Mouse (Mus musculus) hindbrain, embryonic 15.5 days (tissue): ENCODE results near the gene Igfbp6. TPM values are rescaled to one million over a fixed set of nuclear protein-coding genes. Genes with fewer than 3 reads are reported as not detected.
A peak's percentile ranks its signal among the peaks of the same experiment; 100 is the strongest.

Experiments used
- ATAC-seq: fragments of 200-750 bp; cut with Nextera tagmentation; 2 replicates; pipeline ENCODE4 v1.8.0; 2017; ENCODE audit warnings: low read depth, moderate number of reproducible peaks, moderate TSS enrichment; ENCODE audit not compliant: low FRiP score
- H3K27ac ChIP-seq: fragments of 300-500 bp; sonication (generic); replicated peaks from 2 replicates; pipeline ENCODE4 v1.5.1; 2015; ENCODE audit warnings: mild to moderate bottlenecking, inconsistent platforms
- H3K27me3 ChIP-seq: fragments of 300-500 bp; sonication (generic); 2 replicates; pipeline ENCODE4 v1.6.1; 2015; ENCODE audit warnings: control low read depth, inconsistent platforms
- H3K36me3 ChIP-seq: fragments of 300-500 bp; sonication (generic); 2 replicates; pipeline ENCODE4 v1.6.1; 2015; ENCODE audit warnings: control low read depth, inconsistent platforms
- H3K4me1 ChIP-seq: fragments of 300-500 bp; sonication (generic); replicated peaks from 2 replicates; pipeline ENCODE4 v1.6.1; 2015; ENCODE audit warnings: control low read depth, inconsistent platforms
- H3K4me2 ChIP-seq: fragments of 300-500 bp; sonication (generic); 2 replicates; pipeline ENCODE4 v1.6.1; 2015; ENCODE audit warnings: moderate library complexity, mild to moderate bottlenecking, inconsistent platforms
- H3K4me3 ChIP-seq: fragments of 300-500 bp; sonication (generic); 2 replicates; pipeline ENCODE4 v1.5.1; 2015; ENCODE audit warnings: mild to moderate bottlenecking, inconsistent platforms
- H3K9ac ChIP-seq: fragments of 300-500 bp; sonication (generic); 2 replicates; pipeline ENCODE4 v1.6.1; 2015; ENCODE audit warnings: inconsistent platforms
- H3K9me3 ChIP-seq: fragments of 300-500 bp; sonication (generic); 2 replicates; pipeline ENCODE4 v1.6.1; 2016; ENCODE audit warnings: control low read depth, inconsistent platforms
- WGBS: fragments of 180-500 bp; shearing (Covaris S2); methylation state at CpG from one replicate; pipeline ENCODE4 v1.1.7; 2015; 5-methylcytosine and 5-hydroxymethylcytosine counted together
- polyA plus RNA-seq: library from polyadenylated mRNA; unstranded; fragments of >200 nt; fragmentation: Nextera tagmentation; extraction: Ambion mirVana; gene quantifications from 2 replicates; pipeline ENCODE4 v1.2.1, GENCODE M21; 2015

Gene Igfbp6
- polyA plus RNA-seq, 1 experiment from 2014 or later: 3.3 TPM

DNA sequence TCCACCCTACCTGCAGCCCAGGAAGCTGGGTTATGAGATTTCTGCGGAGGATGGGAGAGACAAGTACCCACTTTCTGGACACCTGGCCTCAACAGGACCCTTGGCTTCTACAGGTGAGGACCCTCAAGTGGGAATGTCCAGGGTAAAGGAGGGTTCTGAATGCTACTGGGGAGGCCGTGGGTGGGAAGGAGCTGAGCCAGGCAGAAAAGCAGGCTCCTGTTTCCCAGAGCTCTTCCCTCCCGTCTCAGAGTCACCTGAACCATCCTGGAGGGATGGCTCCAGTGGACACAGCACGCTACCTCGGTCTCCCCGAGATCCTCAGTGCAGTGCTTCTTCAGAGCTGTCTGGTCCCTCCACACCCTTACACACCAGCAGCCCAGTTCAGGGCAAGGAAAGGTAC, 32.0 kb upstream of the Igfbp6 start:
- no peak for ATAC-seq
- peaks cover 6% of the 10 kb centered on the region; the same call in 1 of the 2 replicates for H3K27me3 ChIP-seq
- no peaks in the 10 kb centered on the region for H3K9me3 ChIP-seq
- H3K27ac ChIP-seq: no peak overlapping the region
- 93% methylated on average over 6 of the region's 6 CpGs for WGBS
- no peak overlapping the region for H3K9ac ChIP-seq
- H3K4me2 ChIP-seq: no peak overlapping the region
- H3K4me1 ChIP-seq: peaks cover 35% of the 10 kb centered on the region
- no peak overlapping the region for H3K4me3 ChIP-seq
- H3K36me3 ChIP-seq: peaks cover 13% of the 10 kb centered on the region

DNA sequence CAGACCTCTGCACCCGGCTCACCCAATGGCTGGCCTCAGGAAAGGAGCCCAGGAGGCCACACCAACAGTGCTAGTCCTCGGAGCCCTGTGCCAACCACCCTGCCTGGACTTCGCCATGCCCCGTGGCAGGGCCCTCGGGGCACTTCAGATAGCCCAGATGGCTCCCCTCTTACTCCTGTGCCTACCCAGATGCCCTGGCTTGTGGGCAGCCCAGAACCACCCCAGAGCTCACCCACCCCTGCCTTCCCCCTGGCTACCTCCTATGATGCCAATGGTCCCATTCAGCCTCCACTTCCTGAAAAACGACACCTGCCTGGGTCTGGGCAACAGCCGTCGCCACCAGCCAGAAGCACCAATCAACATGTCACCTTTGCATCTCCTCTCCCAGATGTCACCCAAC, 31.3 kb upstream of the Igfbp6 start:
- peaks cover 17% of the 10 kb centered on the region for H3K36me3 ChIP-seq
- H3K4me1 ChIP-seq: peaks cover 35% of the 10 kb centered on the region
- H3K9me3 ChIP-seq: no peaks in the 10 kb centered on the region
- WGBS: 83% methylated on average over 8 of the region's 8 CpGs
- H3K27ac ChIP-seq: no peak overlapping the region
- no peak overlapping the region for H3K4me3 ChIP-seq
- no peak overlapping the region for H3K4me2 ChIP-seq
- peaks cover under 1% of the 10 kb centered on the region; the same call in 1 of the 2 replicates for H3K27me3 ChIP-seq
- H3K9ac ChIP-seq: no peak overlapping the region
- ATAC-seq: no peak

DNA sequence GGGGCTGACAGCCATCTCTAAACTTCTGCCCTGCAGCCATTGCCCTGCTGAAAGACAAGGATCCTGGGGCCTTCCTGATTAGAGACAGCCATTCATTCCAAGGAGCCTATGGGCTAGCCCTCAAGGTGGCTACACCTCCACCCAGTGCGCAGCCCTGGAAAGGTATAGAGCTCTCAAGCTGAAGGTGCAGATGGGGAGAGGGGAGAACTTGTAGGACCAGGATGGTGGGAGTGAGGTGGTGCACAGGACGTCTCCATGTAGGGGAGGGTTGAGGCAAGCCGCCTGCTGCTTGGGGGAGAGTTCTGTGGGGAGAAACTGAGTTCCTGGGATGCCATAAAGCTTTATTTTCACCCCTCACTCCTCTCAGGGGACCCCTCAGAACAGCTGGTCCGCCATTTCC, 30.5 kb upstream of the Igfbp6 start:
- Histone ChIP-seq H3K27ac (no peak overlapping the region), H3K9ac (no peak overlapping the region), H3K27me3 (no peaks in the 10 kb centered on the region), H3K4me3 (no peak overlapping the region), H3K36me3 (peaks cover 22% of the 10 kb centered on the region), H3K4me2 (no peak overlapping the region), H3K9me3 (no peaks in the 10 kb centered on the region), H3K4me1 (peaks cover 41% of the 10 kb centered on the region)
- no peak for ATAC-seq
- 87% methylated on average over 4 of the region's 4 CpGs for WGBS

DNA sequence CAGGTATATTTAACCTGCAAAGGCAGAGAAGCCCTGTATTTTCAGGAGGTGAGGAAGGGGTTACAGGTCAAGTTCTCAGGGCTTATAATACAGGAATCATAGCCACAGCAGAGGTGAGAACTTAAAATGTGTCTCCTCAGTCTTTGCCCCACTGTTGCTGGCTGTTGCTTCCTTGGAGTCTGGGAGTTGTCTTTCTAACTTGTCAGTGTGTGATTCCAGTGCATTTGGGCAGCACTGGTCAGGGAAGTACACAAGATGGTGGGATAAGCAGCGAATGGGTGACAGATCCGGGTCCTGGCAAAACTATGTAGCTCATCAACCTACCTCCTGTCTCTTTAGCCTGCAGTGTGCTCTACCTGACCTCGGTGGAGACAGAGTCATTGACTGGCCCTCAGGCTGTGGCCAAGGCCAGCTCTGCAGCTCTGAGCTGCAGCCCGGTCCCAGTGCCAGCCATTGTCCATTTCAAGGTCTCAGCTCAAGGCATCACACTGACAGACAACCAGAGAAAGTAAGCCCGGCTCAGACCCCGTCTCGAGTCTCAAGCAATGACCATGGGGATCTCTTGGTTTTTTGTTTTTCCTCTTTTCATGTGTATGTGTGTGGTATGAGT, 29.4 kb upstream of the Igfbp6 start:
- Histone ChIP-seq H3K27me3 (no peaks in the 10 kb centered on the region), H3K4me2 (no peak overlapping the region), H3K9me3 (no peaks in the 10 kb centered on the region), H3K27ac (no peak overlapping the region), H3K36me3 (peaks cover 32% of the 10 kb centered on the region), H3K4me1 (peaks cover 37% of the 10 kb centered on the region), H3K9ac (no peak overlapping the region), H3K4me3 (no peak overlapping the region)
- ATAC-seq: no peak
- 92% methylated on average over 7 of the region's 7 CpGs for WGBS

DNA sequence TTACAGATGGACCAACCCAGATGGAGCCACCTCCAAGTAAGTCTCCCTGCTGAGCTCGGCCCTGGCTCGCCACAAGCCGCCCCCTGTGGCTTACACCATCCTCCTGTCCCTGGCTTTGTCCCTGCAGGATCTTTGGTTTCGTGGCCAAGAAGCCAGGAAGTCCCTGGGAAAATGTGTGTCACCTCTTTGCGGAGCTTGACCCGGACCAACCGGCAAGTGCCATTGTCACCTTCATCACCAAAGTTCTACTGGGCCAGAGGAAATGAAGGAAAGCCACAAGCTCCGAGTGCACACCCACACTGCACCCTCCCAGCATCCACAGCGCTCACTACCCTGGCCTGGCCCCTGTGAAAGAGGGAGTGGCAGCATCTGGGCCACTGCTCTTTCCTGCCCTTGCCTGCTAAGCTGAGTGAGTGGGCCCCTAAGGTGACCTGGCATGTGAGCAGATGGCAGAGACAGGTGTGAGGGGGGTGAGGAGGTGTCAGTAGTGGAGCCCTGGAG, 28.4 kb upstream of the Igfbp6 start:
- peak overlapping the region; percentile 76 for H3K27ac ChIP-seq
- H3K4me1 ChIP-seq: peaks cover 37% of the 10 kb centered on the region
- H3K9ac ChIP-seq: no peak overlapping the region
- peaks cover 36% of the 10 kb centered on the region for H3K36me3 ChIP-seq
- 71% methylated on average over 9 of the region's 9 CpGs for WGBS
- H3K4me2 ChIP-seq: no peak overlapping the region
- H3K4me3 ChIP-seq: no peak overlapping the region
- H3K27me3 ChIP-seq: no peaks in the 10 kb centered on the region
- no peaks in the 10 kb centered on the region for H3K9me3 ChIP-seq
- no peak for ATAC-seq

DNA sequence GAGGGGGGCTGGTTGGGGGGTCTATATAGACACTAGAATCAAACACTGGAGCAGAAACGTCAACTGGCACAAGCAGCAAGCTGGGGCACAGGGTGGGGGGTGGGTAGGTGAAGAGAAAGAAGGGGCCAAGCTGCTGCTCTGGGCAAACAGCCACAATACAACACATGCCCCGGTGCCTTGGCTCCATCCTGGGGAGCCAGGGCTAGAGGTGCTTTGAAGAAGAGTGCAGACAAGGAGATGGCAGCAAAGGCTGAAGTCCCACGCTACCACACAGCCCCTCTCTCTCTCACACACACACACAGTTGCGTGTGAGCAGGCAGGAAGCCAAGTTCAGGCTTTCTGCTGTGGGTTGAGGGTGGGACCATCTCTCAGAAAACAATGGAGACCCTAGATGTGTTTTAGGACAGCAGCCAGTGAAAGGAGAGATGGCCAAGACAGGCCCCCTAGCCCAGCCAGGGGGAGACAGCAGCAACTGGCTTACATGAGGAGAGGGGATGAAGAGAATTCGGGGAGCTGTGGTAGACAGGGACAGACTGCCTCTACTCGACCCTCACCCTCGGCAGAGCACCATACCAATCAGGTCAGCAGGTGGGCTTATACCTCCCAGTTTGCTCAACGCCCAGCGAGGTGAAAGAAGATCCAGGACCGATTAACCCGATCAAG, 27.3 kb upstream of the Igfbp6 start:
- H3K27ac ChIP-seq: peak overlapping the region; percentile 76
- ATAC-seq: peak; percentile 83
- H3K9me3 ChIP-seq: no peaks in the 10 kb centered on the region
- peaks cover 44% of the 10 kb centered on the region for H3K36me3 ChIP-seq
- peaks cover 37% of the 10 kb centered on the region for H3K4me1 ChIP-seq
- no peaks in the 10 kb centered on the region for H3K27me3 ChIP-seq
- no peak overlapping the region for H3K4me2 ChIP-seq
- no peak overlapping the region for H3K4me3 ChIP-seq
- no peak overlapping the region for H3K9ac ChIP-seq
- WGBS: 59% methylated on average over 11 of the region's 11 CpGs

DNA sequence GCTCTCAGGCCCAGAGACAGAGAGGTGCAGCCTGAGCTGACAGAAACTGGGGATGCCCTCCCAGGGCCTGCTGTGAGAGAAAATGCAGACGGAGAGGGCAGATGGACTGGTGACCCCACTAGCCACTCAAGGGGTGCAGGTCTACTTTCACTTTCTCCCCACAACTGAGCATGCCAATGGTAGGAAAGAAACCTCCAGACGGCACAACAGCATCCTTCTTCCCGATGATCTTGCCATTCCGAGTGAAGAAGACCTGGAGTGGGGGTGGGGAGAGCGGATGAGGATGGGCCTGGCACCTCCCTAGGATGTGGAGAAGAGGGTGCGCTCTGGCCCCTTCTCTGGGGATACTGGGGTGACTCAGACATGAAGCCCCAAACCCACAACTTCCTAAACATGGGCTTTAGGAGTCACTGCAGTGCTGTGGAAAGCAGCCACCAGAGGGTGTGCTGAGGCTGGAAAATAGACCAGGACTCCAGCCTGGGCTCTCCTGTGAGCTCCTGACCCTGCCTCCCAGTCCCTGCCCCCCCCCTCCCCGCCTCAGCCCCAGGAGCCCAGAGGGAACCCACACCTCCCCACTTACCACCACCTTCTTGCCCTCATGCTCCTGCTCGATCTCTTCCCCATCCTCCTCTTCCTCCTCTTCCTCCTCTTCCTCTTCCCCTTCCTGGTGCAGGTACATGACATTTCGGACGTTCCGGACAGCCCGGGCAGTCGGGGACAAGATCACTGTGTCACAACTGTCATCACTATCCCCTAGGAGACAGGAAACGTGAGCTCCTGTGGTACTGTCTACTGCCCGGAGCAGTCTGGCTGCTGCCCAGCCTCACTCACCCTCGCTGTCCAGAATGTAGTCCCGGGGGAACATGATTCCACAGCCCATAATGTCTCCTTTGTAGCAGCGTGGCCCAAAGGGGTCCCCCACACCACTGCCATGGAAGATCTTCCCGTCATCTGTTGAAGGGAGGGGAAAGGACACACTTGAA, 26.4 kb upstream of the Igfbp6 start:
- no peaks in the 10 kb centered on the region for H3K27me3 ChIP-seq
- no peak for ATAC-seq
- 57% methylated on average over 19 of the region's 19 CpGs for WGBS
- no peak overlapping the region for H3K4me2 ChIP-seq
- H3K27ac ChIP-seq: peak overlapping the region; percentile 76
- H3K4me3 ChIP-seq: no peak overlapping the region
- H3K9me3 ChIP-seq: no peaks in the 10 kb centered on the region
- H3K36me3 ChIP-seq: peaks cover 47% of the 10 kb centered on the region
- peaks cover 37% of the 10 kb centered on the region for H3K4me1 ChIP-seq
- H3K9ac ChIP-seq: no peak overlapping the region

DNA sequence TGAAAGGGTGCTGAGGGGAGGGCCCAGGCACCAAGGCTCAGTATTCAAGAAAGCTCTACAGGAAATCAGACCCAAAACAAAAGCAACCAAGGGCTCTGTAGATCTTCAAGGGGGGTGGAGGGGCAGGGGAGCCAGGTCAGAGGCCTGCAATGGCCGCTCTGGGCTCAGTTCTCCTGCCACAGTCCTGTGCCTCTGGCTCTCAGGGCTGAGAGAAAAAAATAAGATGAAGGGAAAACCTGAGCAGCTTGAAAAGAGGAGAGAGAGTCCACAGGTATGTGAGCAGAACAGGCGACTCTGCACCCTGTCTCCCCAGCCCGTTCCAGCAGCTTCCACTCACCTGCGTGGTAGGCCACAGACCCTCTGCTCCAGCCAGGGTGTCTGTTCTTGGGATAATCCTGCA, 25.6 kb upstream of the Igfbp6 start:
- H3K36me3 ChIP-seq: peaks cover 49% of the 10 kb centered on the region
- WGBS: 93% methylated on average over 4 of the region's 4 CpGs
- no peak for ATAC-seq
- H3K9ac ChIP-seq: no peak overlapping the region
- no peaks in the 10 kb centered on the region for H3K9me3 ChIP-seq
- H3K27ac ChIP-seq: 0 out of 2 replicates have a peak overlapping the region, but pooled peaks have one; percentile 44
- H3K27me3 ChIP-seq: no peaks in the 10 kb centered on the region
- H3K4me3 ChIP-seq: no peak overlapping the region
- H3K4me2 ChIP-seq: no peak overlapping the region
- peaks cover 37% of the 10 kb centered on the region for H3K4me1 ChIP-seq

DNA sequence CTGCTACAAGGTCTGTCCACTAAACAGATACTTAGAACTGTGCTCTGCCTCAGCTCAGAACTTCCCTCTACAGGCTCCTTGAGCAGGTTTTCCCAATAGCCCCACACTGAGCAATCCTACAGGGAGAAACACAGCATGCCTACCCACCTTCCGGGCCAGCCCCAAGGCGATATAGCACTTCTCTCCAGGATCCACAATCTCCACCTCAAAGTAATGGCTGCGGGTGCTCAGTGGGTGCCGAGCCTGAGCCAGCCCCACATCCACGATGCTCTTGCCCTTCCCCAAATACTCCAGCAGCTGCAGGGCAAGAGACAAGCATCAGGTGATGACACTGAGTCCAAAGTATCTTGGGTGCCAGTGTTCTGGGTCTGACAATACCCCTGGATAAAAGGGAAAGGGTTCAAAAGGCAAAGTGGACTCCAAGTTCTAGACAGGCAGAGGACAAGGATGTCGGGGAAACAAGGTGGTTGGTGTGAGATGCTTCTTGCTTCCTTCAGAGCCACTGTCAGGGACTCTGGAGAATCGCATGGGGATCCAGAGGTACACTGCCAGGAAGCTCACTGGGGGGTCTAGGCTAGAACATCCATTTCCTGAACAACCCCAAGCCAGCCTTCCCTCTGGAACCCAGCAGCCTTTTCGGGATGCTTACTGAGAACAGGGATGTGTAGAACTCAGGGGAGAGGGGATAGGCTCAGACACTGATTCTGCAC, 24.9 kb upstream of the Igfbp6 start:
- no peak overlapping the region for H3K4me2 ChIP-seq
- WGBS: 76% methylated on average over 8 of the region's 8 CpGs
- H3K9ac ChIP-seq: no peak overlapping the region
- peaks cover 37% of the 10 kb centered on the region for H3K4me1 ChIP-seq
- ATAC-seq: no peak
- no peak overlapping the region for H3K4me3 ChIP-seq
- H3K9me3 ChIP-seq: no peaks in the 10 kb centered on the region
- H3K27ac ChIP-seq: no peak overlapping the region; the same call in 1 of the 2 replicates
- H3K27me3 ChIP-seq: no peaks in the 10 kb centered on the region
- H3K36me3 ChIP-seq: peaks cover 50% of the 10 kb centered on the region

- H3K27ac ChIP-seq: no peak overlapping the region
Measured at GRCm38 (mm10) chr15:102119831-102120170, 24.4 kb upstream of the Igfbp6 start.

DNA sequence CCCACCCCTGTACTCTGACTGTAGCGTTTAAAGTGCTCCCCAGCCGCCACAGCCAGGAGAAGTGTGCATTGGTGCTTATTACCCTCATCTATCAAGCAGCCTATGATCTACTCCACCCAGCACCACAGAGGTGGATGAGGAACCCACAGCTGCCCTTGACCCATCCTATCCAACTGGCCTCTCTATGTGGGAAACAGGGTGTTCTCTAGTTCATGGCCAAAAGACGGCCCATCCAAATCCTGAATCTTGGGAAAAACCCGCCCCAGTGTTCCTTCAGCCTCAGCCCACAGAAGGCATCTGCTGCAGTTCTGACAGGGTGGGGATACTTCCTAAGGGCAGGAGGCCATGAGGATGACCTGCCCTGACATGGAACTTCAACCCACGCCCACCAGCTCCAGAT, 23.6 kb upstream of the Igfbp6 start:
- H3K9me3 ChIP-seq: no peaks in the 10 kb centered on the region
- peaks cover 33% of the 10 kb centered on the region for H3K4me1 ChIP-seq
- H3K27me3 ChIP-seq: no peaks in the 10 kb centered on the region
- H3K36me3 ChIP-seq: peaks cover 60% of the 10 kb centered on the region
- no peak overlapping the region for H3K4me2 ChIP-seq
- no peak overlapping the region for H3K9ac ChIP-seq
- 88% methylated on average over 5 of the region's 5 CpGs for WGBS
- no peak for ATAC-seq
- no peak overlapping the region for H3K4me3 ChIP-seq
- H3K27ac ChIP-seq: no peak overlapping the region

More at GRCm38 (mm10) chr15:102119831-102120170, 24.4 kb upstream of the Igfbp6 start:
- H3K27me3 ChIP-seq: no peaks in the 10 kb centered on the region
- no peak overlapping the region for H3K9ac ChIP-seq
- 70% methylated on average over 2 of the region's 2 CpGs for WGBS
- H3K4me3 ChIP-seq: no peak overlapping the region
- H3K9me3 ChIP-seq: no peaks in the 10 kb centered on the region
- ATAC-seq: no peak
- peaks cover 37% of the 10 kb centered on the region for H3K4me1 ChIP-seq
- H3K4me2 ChIP-seq: no peak overlapping the region
- peaks cover 55% of the 10 kb centered on the region for H3K36me3 ChIP-seq
